Comparison of ENCODE assay signal across 9 mouse cellular contexts in the genomic region with DNA sequence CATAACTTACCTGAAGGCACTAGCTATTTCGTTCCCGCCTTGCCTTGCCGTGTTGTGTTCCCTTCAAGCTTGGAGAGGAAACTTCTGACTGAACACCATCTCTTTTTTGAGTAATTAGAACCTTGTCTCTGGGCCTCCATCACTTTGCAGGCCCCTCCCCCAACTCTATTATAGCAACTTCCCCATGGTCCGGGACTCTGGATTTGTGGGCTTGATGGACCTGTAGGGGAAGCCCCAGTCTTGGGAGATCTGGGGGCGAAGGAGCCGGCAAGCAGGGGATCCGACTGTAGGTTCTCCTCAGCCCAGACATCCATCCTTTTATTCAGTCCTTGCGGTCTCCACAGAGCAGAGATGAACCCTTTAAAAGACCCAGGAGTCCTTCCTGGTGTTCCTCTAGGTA. TPM values are rescaled to one million over a fixed set of nuclear protein-coding genes. Genes with fewer than 3 reads are reported as not detected.
DNase-seq lines count a peak whose midpoint lies in the region; ATAC-seq and TF ChIP-seq lines count a peak whose summit lies in the region.
"Had no signal": no experiment of that assay in that cellular context is flagged by ENCODE, and none has a peak within 500 bp of the region (broad histone marks: within the 10 kb centered on the region; RNA-seq: fewer than 3 reads in every experiment).

No protein-coding gene starts in this region.

- H3K27ac ChIP-seq in kidney, embryonic 14.5 days (ENCODE audit: low read depth, low read length): no peak overlapping the region
- H3K27ac ChIP-seq in cortical plate, adult 2 months (ENCODE audit: insufficient read depth, low read length): no peak overlapping the region
- no peak overlapping the region for H3K27ac ChIP-seq in hindbrain, postnatal 0 days
- H3K27ac ChIP-seq in midbrain, embryonic 16.5 days (ENCODE audit: low read length): no peak overlapping the region

- no peaks in the 10 kb centered on the region for H3K9me3 ChIP-seq in kidney, embryonic 14.5 days (ENCODE audit: control insufficient read depth, low read length)
- no peaks in the 10 kb centered on the region for H3K9me3 ChIP-seq in hindbrain, postnatal 0 days (ENCODE audit: low read length)
- no peaks in the 10 kb centered on the region for H3K9me3 ChIP-seq in midbrain, embryonic 16.5 days (replicated peaks; ENCODE audit: control insufficient read depth, low read length, poor library complexity, severe bottlenecking)

- peak overlapping the region; percentile 71 for H3K4me2 ChIP-seq in kidney, embryonic 14.5 days (replicated peaks; ENCODE audit: low read depth, low read length)
- H3K4me2 ChIP-seq in hindbrain, postnatal 0 days (ENCODE audit: low read depth, low read length): peak overlapping the region; percentile 93
- peak overlapping the region; percentile 64 for H3K4me2 ChIP-seq in midbrain, embryonic 16.5 days (ENCODE audit: low read length)

- DNase-seq in kidney, adult 8-10 months: no peak
- no peak for DNase-seq in hindbrain, postnatal 0 days (ENCODE audit: low spot score)
- DNase-seq in ovary, postnatal 36 days (ENCODE audit: low spot score): no peak
- DNase-seq in cerebellum, postnatal 14 days: no peak

- peak overlapping the region; percentile 44 for H3K9ac ChIP-seq in kidney, embryonic 14.5 days (ENCODE audit: low read depth, low read length)
- H3K9ac ChIP-seq in hindbrain, postnatal 0 days (replicated peaks; ENCODE audit: low read length): peak overlapping the region; percentile 58; the same call in 1 of the 2 replicates
- H3K9ac ChIP-seq in midbrain, embryonic 16.5 days (ENCODE audit: low read depth, low read length): no peak overlapping the region

- H3K27me3 ChIP-seq in kidney, embryonic 14.5 days (ENCODE audit: control insufficient read depth, insufficient read depth, low read length): no peaks in the 10 kb centered on the region
- H3K27me3 ChIP-seq in hindbrain, postnatal 0 days (ENCODE audit: insufficient read depth, low read length): no peaks in the 10 kb centered on the region
- peaks cover 5% of the 10 kb centered on the region for H3K27me3 ChIP-seq in midbrain, embryonic 16.5 days (ENCODE audit: control insufficient read depth, insufficient read depth, low read depth, low read length)
- H3K27me3 ChIP-seq: Patski had no signal

- 41% methylated on average over 8 of the region's 8 CpGs for WGBS in kidney, embryonic 14.5 days
- 51% methylated on average over 8 of the region's 8 CpGs for whole genome bisulfite sequencing in hindbrain, postnatal 0 days
- WGBS in midbrain, embryonic 16.5 days: 46% methylated on average over 8 of the region's 8 CpGs

- H3K4me1 ChIP-seq in kidney, embryonic 14.5 days (ENCODE audit: control insufficient read depth, insufficient read depth, low read length): peaks cover 14% of the 10 kb centered on the region
- no peaks in the 10 kb centered on the region for H3K4me1 ChIP-seq in cortical plate, adult 2 months (ENCODE audit: control insufficient read depth, insufficient read depth, low read length)
- H3K4me1 ChIP-seq in hindbrain, postnatal 0 days (ENCODE audit: insufficient read depth, low read length): peaks cover 7% of the 10 kb centered on the region; the same call in 1 of the 2 replicates
- no peaks in the 10 kb centered on the region for H3K4me1 ChIP-seq in midbrain, embryonic 16.5 days (ENCODE audit: control insufficient read depth, insufficient read depth, low read length)

- TF ChIP-seq POLR2A in cortical plate, adult 2 months (IDR thresholded peaks at IDR 0.05; ENCODE audit: extremely low read depth, insufficient read depth, low read length): no peak

- peak overlapping the region; percentile 47 for H3K4me3 ChIP-seq in kidney, embryonic 14.5 days (ENCODE audit: low read length)
- peak overlapping the region; percentile 67 for H3K4me3 ChIP-seq in cortical plate, adult 2 months (ENCODE audit: insufficient read depth, low read length)
- H3K4me3 ChIP-seq in hindbrain, postnatal 0 days (ENCODE audit: low read length): peak overlapping the region; percentile 60
- H3K4me3 ChIP-seq in midbrain, embryonic 16.5 days (ENCODE audit: low read depth, low read length): peak overlapping the region; percentile 38; the same call in 1 of the 2 replicates

- no peak for TF ChIP-seq CTCF in cortical plate, adult 2 months (IDR thresholded peaks at IDR 0.05; ENCODE audit: extremely low read depth, insufficient read depth, low read length)
- no peak for TF ChIP-seq CTCF in hindbrain, postnatal 0 days (IDR thresholded peaks at IDR 0.05; ENCODE audit: low read depth)

- ATAC-seq in kidney, embryonic 14.5 days (ENCODE audit: low FRiP score, low TSS enrichment): no peak
- no peak for ATAC-seq in hindbrain, postnatal 0 days
- no peak for ATAC-seq in midbrain, embryonic 16.5 days
- ATAC-seq in erythroid progenitor cell, adult 5-6 weeks (replicated peaks; ENCODE audit: low FRiP score, poor library complexity, severe bottlenecking): no peak

- H3K36me3 ChIP-seq in kidney, embryonic 14.5 days (ENCODE audit: control insufficient read depth, insufficient read depth, low read length): no peaks in the 10 kb centered on the region
- no peaks in the 10 kb centered on the region for H3K36me3 ChIP-seq in hindbrain, postnatal 0 days (ENCODE audit: insufficient read depth, low read length)
- H3K36me3 ChIP-seq in midbrain, embryonic 16.5 days (ENCODE audit: control insufficient read depth, insufficient read depth, low read length): no peaks in the 10 kb centered on the region

RNA-seq across cellular contexts. Expression of a gene that starts 0.8 kb away (rescaled TPM):
- 57.6 and 84.2 TPM in 2 replicates for polyA plus RNA-seq in kidney, embryonic 14.5 days (2014; fragmentation: Nextera tagmentation; extraction: Ambion mirVana)
- polyA plus RNA-seq in cortical plate, adult 2 months (2012; rRNA removed): 96.0 and 134 TPM in 2 replicates
- 35.4 and 50.1 TPM in 2 replicates for total RNA-seq in hindbrain, postnatal 0 days (2014; rRNA removed)
- polyA plus RNA-seq in hindbrain, postnatal 0 days (2015; fragmentation: Nextera tagmentation; extraction: Ambion mirVana): 33.8 and 39.4 TPM in 2 replicates
- polyA plus RNA-seq in midbrain, embryonic 16.5 days (2015; fragmentation: Nextera tagmentation; extraction: Ambion mirVana): 18.0 and 20.5 TPM in 2 replicates
- 5.9 and 10.1 TPM in 2 replicates for total RNA-seq in erythroid progenitor cell, adult 5-6 weeks (2015; ENCODE audit: low replicate concordance)
- 6.7 and 15.5 TPM in 2 replicates for total RNA-seq in erythroid progenitor cell, adult 5-6 weeks (2017; ENCODE audit: low replicate concordance)

RNA-seq across cellular contexts. Expression of a gene that starts 56.0 kb away (rescaled TPM):
- 308 and 329 TPM in 2 replicates for polyA plus RNA-seq in kidney, embryonic 14.5 days (2014; fragmentation: Nextera tagmentation; extraction: Ambion mirVana)
- 166 and 169 TPM in 2 replicates for polyA plus RNA-seq in cortical plate, adult 2 months (2012; rRNA removed)
- total RNA-seq in hindbrain, postnatal 0 days (2014; rRNA removed): 65.2 and 79.8 TPM in 2 replicates
- 495 and 511 TPM in 2 replicates for polyA plus RNA-seq in hindbrain, postnatal 0 days (2015; fragmentation: Nextera tagmentation; extraction: Ambion mirVana)
- polyA plus RNA-seq in midbrain, embryonic 16.5 days (2015; fragmentation: Nextera tagmentation; extraction: Ambion mirVana): 470 and 473 TPM in 2 replicates
- 67.8 and 79.2 TPM in 2 replicates for total RNA-seq in erythroid progenitor cell, adult 5-6 weeks (2015; ENCODE audit: low replicate concordance)
- total RNA-seq in erythroid progenitor cell, adult 5-6 weeks (2017; ENCODE audit: low replicate concordance): 71.3 and 117 TPM in 2 replicates
